Mouse (Mus musculus): Measurements from ENCODE around the gene Serinc1.

Serinc1 gene

GRCm38 (mm10) chr10:57484741-57485140 is 47.6 kb downstream of the Serinc1 start:
- DNase-seq (ENCODE audit: low spot score in 2 of 2): no peak

GRCm38 (mm10) chr10:57481717-57482116 is 50.6 kb downstream of the Serinc1 start:
- no peak for DNase-seq (ENCODE audit: low spot score in 2 of 2)

GRCm38 (mm10) chr10:57477121-57477843 is 55.0 kb downstream of the Serinc1 start:
- no peak for DNase-seq (ENCODE audit: low spot score in 2 of 2)

Data from heart, adult 9 months (tissue).